Mouse (Mus musculus): Measurements from ENCODE around the gene 6030458C11Rik. TPM values are rescaled to one million over a fixed set of nuclear protein-coding genes. Genes with fewer than 3 reads are reported as not detected.
"Not testable (repeated sequence)": the region's sequence is repeated elsewhere in the genome, so short reads cannot be mapped to it uniquely, and the experiment has no call there.

6030458C11Rik gene
- polyA plus RNA-seq, 1 experiment from 2014 or later = 38.7 TPM

- H3K27ac ChIP-seq = no peak overlapping the region
- no peak overlapping the region for H3K4me2 ChIP-seq (replicated peaks)
- no peak for ATAC-seq
- H3K27me3 ChIP-seq = no peaks in the 10 kb centered on the region
- WGBS = 94% methylated on average over 6 of the region's 6 CpGs
- no peaks in the 10 kb centered on the region for H3K9me3 ChIP-seq
- no peak overlapping the region for H3K4me3 ChIP-seq (replicated peaks)
- peaks cover 75% of the 10 kb centered on the region for H3K36me3 ChIP-seq
- no peak overlapping the region for H3K9ac ChIP-seq (replicated peaks)
- H3K4me1 ChIP-seq (replicated peaks) = no peaks in the 10 kb centered on the region
Observed at GRCm38 (mm10) chr15:12809305-12809704, 15.1 kb downstream of the 6030458C11Rik start.

- no peak for ATAC-seq
- peaks cover 58% of the 10 kb centered on the region for H3K36me3 ChIP-seq
Observed at GRCm38 (mm10) chr15:12807088-12807487, 17.4 kb downstream of the 6030458C11Rik start.

GRCm38 (mm10) chr15:12805071-12805470 lies 19.4 kb downstream of the 6030458C11Rik start:
- no peak overlapping the region for H3K9ac ChIP-seq (replicated peaks)
- H3K27ac ChIP-seq = no peak overlapping the region
- H3K36me3 ChIP-seq = peaks cover 38% of the 10 kb centered on the region
- WGBS = 94% methylated on average over 4 of the region's 4 CpGs
- H3K9me3 ChIP-seq = no peaks in the 10 kb centered on the region
- no peaks in the 10 kb centered on the region for H3K27me3 ChIP-seq
- ATAC-seq = no peak
- H3K4me3 ChIP-seq (replicated peaks) = no peak overlapping the region
- no peaks in the 10 kb centered on the region for H3K4me1 ChIP-seq (replicated peaks)
- H3K4me2 ChIP-seq (replicated peaks) = no peak overlapping the region

More at GRCm38 (mm10) chr15:12807088-12807487, 17.4 kb downstream of the 6030458C11Rik start:
- H3K27ac ChIP-seq = no peak overlapping the region
- H3K9ac ChIP-seq (replicated peaks) = no peak overlapping the region
- no peak overlapping the region for H3K4me3 ChIP-seq (replicated peaks)
- WGBS = 96% methylated on average over 10 of the region's 10 CpGs
- H3K27me3 ChIP-seq = no peaks in the 10 kb centered on the region
- H3K4me2 ChIP-seq (replicated peaks) = no peak overlapping the region
- H3K9me3 ChIP-seq = no peaks in the 10 kb centered on the region
- H3K4me1 ChIP-seq (replicated peaks) = no peaks in the 10 kb centered on the region

GRCm38 (mm10) chr15:12801142-12801506 lies 23.3 kb downstream of the 6030458C11Rik start:
- H3K9ac ChIP-seq (replicated peaks); ATAC-seq; H3K27ac ChIP-seq; H3K36me3 ChIP-seq; H3K9me3 ChIP-seq; H3K27me3 ChIP-seq; H3K4me1 ChIP-seq (replicated peaks); H3K4me3 ChIP-seq (replicated peaks); H3K4me2 ChIP-seq (replicated peaks): not testable (repeated sequence)
- WGBS = 82% methylated on average over 2 of the region's 2 CpGs

DNA sequence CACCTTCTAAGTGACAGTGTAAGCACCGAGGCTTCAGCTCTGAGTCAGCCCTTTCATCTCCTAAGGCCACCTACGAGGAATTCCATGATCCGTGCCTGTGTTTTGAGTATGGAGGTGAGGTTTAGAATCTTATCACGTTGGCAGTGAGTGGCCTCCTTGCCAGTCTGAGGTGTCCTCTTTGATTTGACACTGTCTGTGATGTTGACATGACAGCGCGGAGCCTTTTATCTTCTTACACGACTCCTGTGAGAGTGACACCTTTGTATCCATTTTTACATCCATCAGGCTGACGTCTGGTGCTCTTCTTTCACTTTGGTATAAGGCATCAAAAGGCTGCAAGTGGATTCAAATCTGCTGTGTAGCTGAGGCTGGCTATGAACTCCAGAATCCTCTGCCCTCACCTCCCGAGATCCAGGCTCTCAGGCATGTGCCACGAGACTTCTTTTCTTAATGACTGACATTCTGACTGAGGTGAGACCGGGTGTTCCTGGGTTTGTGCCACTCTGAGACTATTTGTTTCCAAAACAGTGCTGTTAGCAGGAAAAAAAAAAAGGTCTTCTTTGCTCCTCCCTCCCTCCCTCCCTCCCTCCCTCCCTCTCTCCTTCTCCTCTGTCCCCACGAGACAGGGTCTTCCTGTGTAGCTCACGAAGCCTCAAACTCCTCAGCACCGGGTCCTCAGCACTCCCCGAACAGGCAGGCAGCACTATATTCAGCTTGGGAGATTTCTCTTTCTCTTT lies 23.9 kb downstream of the 6030458C11Rik start:
- no peak overlapping the region for H3K27ac ChIP-seq
- ATAC-seq = peak; percentile 59; the same call in 1 of the 2 replicates
- no peak overlapping the region for H3K4me3 ChIP-seq (replicated peaks)
- peaks cover under 1% of the 10 kb centered on the region; the same call in 1 of the 2 replicates for H3K36me3 ChIP-seq
- no peak overlapping the region for H3K4me2 ChIP-seq (replicated peaks)
- H3K9me3 ChIP-seq = no peaks in the 10 kb centered on the region
- H3K9ac ChIP-seq (replicated peaks) = no peak overlapping the region
- WGBS = 51% methylated on average over 15 of the region's 15 CpGs
- no peaks in the 10 kb centered on the region for H3K4me1 ChIP-seq (replicated peaks)
- H3K27me3 ChIP-seq = no peaks in the 10 kb centered on the region

DNA sequence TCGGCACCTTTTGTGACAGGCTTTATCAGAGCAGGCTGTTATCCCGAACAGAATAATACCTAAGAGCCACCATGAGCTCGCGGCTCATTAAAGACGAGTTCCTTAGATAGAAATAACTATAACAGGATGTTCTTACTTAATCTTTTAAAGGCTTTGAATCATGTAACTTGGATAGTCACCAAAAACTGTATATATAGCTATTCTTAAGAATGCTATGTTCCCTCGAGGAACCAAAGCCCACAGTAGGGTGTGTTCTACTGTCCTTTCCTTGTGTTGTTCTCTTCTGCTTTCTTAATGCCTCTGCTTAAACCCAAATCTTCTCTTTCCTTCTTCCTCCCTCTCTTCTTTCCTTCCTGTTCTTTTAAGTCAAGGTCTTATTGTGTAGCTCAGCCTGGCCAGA lies 26.4 kb downstream of the 6030458C11Rik start:
- ATAC-seq = no peak
- Histone ChIP-seq H3K4me2 (replicated peaks) (no peak overlapping the region), H3K9me3 (no peaks in the 10 kb centered on the region), H3K27ac (no peak overlapping the region), H3K36me3 (no peaks in the 10 kb centered on the region), H3K9ac (replicated peaks) (no peak overlapping the region), H3K4me3 (replicated peaks) (no peak overlapping the region), H3K4me1 (replicated peaks) (peaks cover 6% of the 10 kb centered on the region), H3K27me3 (no peaks in the 10 kb centered on the region)
- 88% methylated on average over 6 of the region's 6 CpGs for WGBS

DNA sequence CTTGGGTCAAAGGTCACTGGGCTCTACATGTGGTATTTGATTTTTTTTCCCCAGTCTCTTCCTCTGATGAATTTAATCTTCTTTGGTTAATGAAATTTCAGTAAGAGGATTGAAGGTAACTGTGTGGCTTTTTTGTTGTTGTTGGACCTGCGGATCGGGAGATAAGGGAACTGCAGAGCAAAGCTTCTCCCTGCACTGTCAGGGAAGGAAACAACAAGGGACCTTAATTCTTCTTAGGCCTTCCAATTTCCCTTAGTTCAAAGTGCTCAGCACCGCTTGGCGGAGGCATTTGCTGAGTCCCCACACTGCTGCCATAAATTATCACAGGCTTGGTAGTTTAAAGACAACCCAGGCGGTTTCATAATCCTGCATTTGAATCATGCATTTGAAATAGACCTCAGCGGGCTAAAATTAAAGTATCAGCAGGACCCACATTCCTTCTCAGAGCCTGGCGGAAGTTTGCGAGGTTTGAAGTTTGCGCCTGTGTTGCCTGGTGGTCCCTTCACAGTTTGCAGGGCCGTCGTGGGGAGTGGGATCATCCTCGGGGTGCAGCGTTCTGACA lies 28.5 kb downstream of the 6030458C11Rik start:
- H3K27me3 ChIP-seq = no peaks in the 10 kb centered on the region
- H3K9ac ChIP-seq (replicated peaks) = no peak overlapping the region
- no peak overlapping the region for H3K4me2 ChIP-seq (replicated peaks)
- H3K9me3 ChIP-seq = no peaks in the 10 kb centered on the region
- ATAC-seq = peak; percentile 53
- peaks cover 6% of the 10 kb centered on the region for H3K4me1 ChIP-seq (replicated peaks)
- no peak overlapping the region for H3K4me3 ChIP-seq (replicated peaks)
- WGBS = 31% methylated on average over 13 of the region's 13 CpGs
- no peaks in the 10 kb centered on the region for H3K36me3 ChIP-seq
- no peak overlapping the region for H3K27ac ChIP-seq

GRCm38 (mm10) chr15:12795457-12795894 lies 29.0 kb downstream of the 6030458C11Rik start:
- Histone ChIP-seq H3K27ac (no peak overlapping the region), H3K4me3 (replicated peaks) (no peak overlapping the region), H3K9ac (replicated peaks) (no peak overlapping the region), H3K27me3 (no peaks in the 10 kb centered on the region), H3K9me3 (no peaks in the 10 kb centered on the region), H3K4me2 (replicated peaks) (no peak overlapping the region), H3K36me3 (no peaks in the 10 kb centered on the region), H3K4me1 (replicated peaks) (peaks cover 6% of the 10 kb centered on the region)
- WGBS = 3% methylated on average over 2 of the region's 2 CpGs
- peak; percentile 69 for ATAC-seq

DNA sequence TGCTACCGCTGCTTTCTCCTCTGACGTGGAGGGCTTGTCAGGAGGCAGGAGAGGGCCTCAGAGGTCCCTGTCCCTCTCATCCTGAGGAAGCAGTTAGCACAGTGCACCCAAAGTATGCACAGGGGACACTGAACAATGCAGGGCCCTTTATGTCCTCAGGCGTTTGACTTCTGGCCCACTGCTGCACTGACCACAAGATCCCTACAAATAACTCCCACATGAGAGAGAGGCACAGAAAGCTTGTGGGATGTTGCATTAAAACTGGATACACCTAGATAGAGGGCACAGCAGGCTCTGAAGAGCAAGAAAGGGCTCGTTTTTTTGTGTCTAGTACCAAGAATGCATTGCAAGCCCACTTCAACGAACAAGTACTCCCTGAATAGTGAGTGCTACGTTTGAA lies 30.1 kb downstream of the 6030458C11Rik start:
- H3K9me3 ChIP-seq = no peaks in the 10 kb centered on the region
- H3K9ac ChIP-seq (replicated peaks) = no peak overlapping the region

DNA sequence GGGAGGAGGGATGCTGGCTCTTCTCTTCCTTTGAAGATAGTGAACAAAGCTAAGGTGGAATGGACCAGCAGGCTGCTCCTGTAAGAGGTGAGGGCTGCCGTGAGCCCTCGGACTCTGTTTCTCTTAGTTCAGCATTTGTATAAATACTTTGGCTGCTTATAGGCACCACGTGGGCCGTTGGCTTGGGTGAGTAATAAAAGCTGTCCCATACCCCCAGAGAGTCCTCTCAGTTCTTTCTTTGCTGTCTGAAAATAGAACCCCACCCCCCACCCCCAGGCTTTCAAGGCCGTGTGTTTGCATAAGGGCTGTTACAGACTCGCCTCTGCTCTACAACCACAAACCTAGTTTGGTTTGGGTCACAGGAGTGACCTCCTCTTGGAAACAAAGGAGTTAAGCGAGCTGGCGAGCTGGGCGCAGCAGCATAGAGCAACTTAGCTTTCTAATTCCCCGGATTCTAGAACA lies 35.0 kb downstream of the 6030458C11Rik start:
- Histone ChIP-seq H3K4me1 (replicated peaks) (peaks cover 9% of the 10 kb centered on the region), H3K9ac (replicated peaks) (no peak overlapping the region), H3K36me3 (no peaks in the 10 kb centered on the region), H3K27me3 (no peaks in the 10 kb centered on the region), H3K27ac (no peak overlapping the region), H3K9me3 (no peaks in the 10 kb centered on the region), H3K4me3 (replicated peaks) (no peak overlapping the region), H3K4me2 (replicated peaks) (no peak overlapping the region)
- WGBS = 35% methylated on average over 10 of the region's 10 CpGs
- peak; percentile 65; the same call in 1 of the 2 replicates for ATAC-seq

More for the DNA sequence above, 30.1 kb downstream of the 6030458C11Rik start:
- no peak overlapping the region for H3K27ac ChIP-seq
- WGBS = 38% methylated on average over 6 of the region's 6 CpGs
- no peaks in the 10 kb centered on the region for H3K36me3 ChIP-seq
- no peak overlapping the region for H3K4me3 ChIP-seq (replicated peaks)
- ATAC-seq = no peak
- peaks cover 9% of the 10 kb centered on the region for H3K4me1 ChIP-seq (replicated peaks)
- H3K27me3 ChIP-seq = no peaks in the 10 kb centered on the region
- no peak overlapping the region for H3K4me2 ChIP-seq (replicated peaks)

- Histone ChIP-seq H3K4me3 (replicated peaks) (no peak overlapping the region), H3K27me3 (no peaks in the 10 kb centered on the region), H3K4me1 (replicated peaks) (peaks cover 6% of the 10 kb centered on the region; the same call in 1 of the 2 replicates), H3K9ac (replicated peaks) (no peak overlapping the region), H3K9me3 (no peaks in the 10 kb centered on the region), H3K36me3 (no peaks in the 10 kb centered on the region), H3K27ac (no peak overlapping the region), H3K4me2 (replicated peaks) (no peak overlapping the region)
- no peak for ATAC-seq
- WGBS = 78% methylated on average over 5 of the region's 5 CpGs
Observed at GRCm38 (mm10) chr15:12788536-12788935, 35.9 kb downstream of the 6030458C11Rik start.

DNA sequence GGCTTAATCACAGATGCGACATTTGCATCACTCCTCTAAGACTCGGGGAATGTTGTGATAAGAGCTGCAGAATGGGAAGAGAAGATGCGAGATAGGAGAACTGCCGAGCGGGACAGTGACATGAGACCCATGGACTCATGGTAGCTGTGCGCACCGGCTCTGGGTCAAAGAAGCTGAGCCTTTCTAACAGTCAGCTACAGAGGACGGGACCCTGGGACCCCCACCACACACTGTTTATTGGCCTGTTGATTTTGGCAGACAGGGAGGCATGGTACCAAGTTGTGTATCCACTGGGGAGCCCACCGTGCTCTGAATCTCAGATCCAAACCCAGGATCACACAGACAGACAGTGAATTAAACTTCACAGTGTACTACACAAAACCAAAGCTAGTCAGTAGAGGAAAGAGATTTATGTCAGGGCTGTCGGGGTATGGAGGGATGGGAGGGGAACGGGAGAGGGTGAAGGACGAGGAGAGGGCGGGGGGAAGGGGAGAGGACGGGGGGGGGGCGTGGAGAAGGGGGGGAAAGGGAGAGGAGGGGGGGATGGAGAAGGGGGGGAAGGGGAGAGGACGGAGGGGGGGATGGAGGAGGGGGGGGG lies 42.6 kb downstream of the 6030458C11Rik start:
- no peak overlapping the region for H3K9ac ChIP-seq (replicated peaks)
- no peak overlapping the region for H3K27ac ChIP-seq
- no peaks in the 10 kb centered on the region for H3K27me3 ChIP-seq
- no peaks in the 10 kb centered on the region for H3K9me3 ChIP-seq
- H3K4me1 ChIP-seq (replicated peaks) = no peaks in the 10 kb centered on the region
- no peak overlapping the region for H3K4me3 ChIP-seq (replicated peaks)
- no peak for ATAC-seq
- H3K4me2 ChIP-seq (replicated peaks) = no peak overlapping the region
- 76% methylated on average over 15 of the region's 16 CpGs for WGBS
- no peaks in the 10 kb centered on the region for H3K36me3 ChIP-seq
